Mouse (Mus musculus) myocyte (in vitro differentiated cells): ENCODE measurements around the gene Fam171a2.

Source experiments
- CEBPB ChIP-seq: IDR thresholded peaks from 2 replicates; pipeline ENCODE4 v1.6.1; 2011; ENCODE audit warnings: mild to moderate bottlenecking, moderate library complexity; ENCODE audit not compliant: poor library complexity, insufficient read depth, severe bottlenecking
- E2F4 ChIP-seq: IDR thresholded peaks from one replicate; pipeline ENCODE4 v1.6.1; 2011; ENCODE audit warnings: mild to moderate bottlenecking, control low read depth, moderate library complexity; ENCODE audit not compliant: insufficient read depth
- MAX ChIP-seq: IDR thresholded peaks from one replicate; pipeline ENCODE4 v1.6.1; 2011; ENCODE audit warnings: low read depth, mild to moderate bottlenecking, control low read depth
- MYOG ChIP-seq, 3 experiments: IDR thresholded peaks; one replicate each; pipeline ENCODE4 v1.6.1; 2011; ENCODE audit warnings: control low read depth in 2 of 3, low read depth in 2 of 3, mild to moderate bottlenecking in 2 of 3; ENCODE audit not compliant: insufficient read length in 2 of 3, control insufficient read depth in 1 of 3, insufficient read depth in 1 of 3
- POLR2A ChIP-seq: IDR thresholded peaks from one replicate; pipeline ENCODE4 v1.6.1; 2011; ENCODE audit warnings: low read depth, mild to moderate bottlenecking, control low read depth, moderate library complexity; ENCODE audit not compliant: insufficient read length
- POLR2AphosphoS2 ChIP-seq: IDR thresholded peaks from one replicate; pipeline ENCODE4 v1.6.1; 2011; ENCODE audit warnings: low read depth, control low read depth; ENCODE audit not compliant: insufficient read length
- SRF ChIP-seq: IDR thresholded peaks from one replicate; pipeline ENCODE4 v1.6.1; 2011; ENCODE audit warnings: low read depth; ENCODE audit not compliant: control insufficient read depth, insufficient read length
- TCF12 ChIP-seq: IDR thresholded peaks from one replicate; pipeline ENCODE4 v1.6.1; 2011; ENCODE audit warnings: mild to moderate bottlenecking, control low read depth; ENCODE audit not compliant: poor library complexity, insufficient read depth, severe bottlenecking
- TCF3 ChIP-seq: IDR thresholded peaks from one replicate; pipeline ENCODE4 v1.6.1; 2011; ENCODE audit warnings: low read depth, control low read depth; ENCODE audit not compliant: insufficient read length
- USF1 ChIP-seq: IDR thresholded peaks from one replicate; pipeline ENCODE4 v1.6.1; 2011; ENCODE audit warnings: low read depth, mild to moderate bottlenecking, control low read depth, moderate library complexity

DNA sequence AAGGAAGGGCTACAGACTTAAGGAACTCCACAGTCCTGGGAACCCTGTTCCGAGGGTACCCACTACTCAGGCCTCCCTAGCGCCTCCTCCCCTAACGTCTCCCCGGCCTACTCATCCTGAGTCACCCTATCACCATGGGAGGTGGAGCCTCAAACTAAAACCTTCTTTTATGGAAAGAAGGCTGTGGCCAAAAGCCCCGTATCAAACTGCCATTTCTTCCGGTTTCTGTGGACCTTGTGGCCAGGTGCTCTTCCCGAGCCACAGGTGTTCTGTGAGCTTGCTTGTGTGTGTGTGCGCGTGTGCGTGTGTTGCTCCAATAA, 11.1 kb downstream of the Fam171a2 start:
- TF ChIP-seq TCF12: no peak
- no peak for TF ChIP-seq USF1
- TF ChIP-seq POLR2A: no peak
- TF ChIP-seq E2F4: no peak
- TF ChIP-seq POLR2AphosphoS2: no peak
- TF ChIP-seq MYOG (IDR thresholded peaks at IDR 0.05; ENCODE audit: control insufficient read depth in 1 of 3, insufficient read depth in 1 of 3, insufficient read length in 2 of 3, low read depth in 2 of 3): no peak
- no peak for TF ChIP-seq TCF3
- no peak for TF ChIP-seq SRF
- no peak for TF ChIP-seq CEBPB
- TF ChIP-seq MAX: no peak
